ENCODE assay signal across 8 mouse cellular contexts in the genomic region with DNA sequence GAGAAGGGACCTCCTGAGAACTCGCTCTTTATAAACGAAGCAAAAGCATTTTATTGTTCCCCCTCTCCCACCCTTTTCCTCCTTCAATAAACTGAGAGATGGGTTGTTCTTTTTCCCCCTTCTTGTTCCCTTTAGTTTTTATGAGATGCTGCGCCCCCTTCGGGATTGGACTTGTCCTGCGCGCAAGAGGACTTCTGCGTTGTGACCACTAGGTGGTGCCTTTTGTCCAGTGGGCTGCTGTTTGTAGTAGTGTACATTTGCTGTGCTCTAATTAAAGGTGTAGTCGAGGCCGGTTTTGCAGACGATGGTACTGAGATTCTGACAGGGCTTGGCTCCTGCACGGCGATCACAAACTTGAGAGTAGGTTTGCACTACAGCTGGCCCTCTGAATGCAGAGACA. TPM values are rescaled to one million over a fixed set of nuclear protein-coding genes. Genes with fewer than 3 reads are reported as not detected.
DNase-seq lines count a peak whose midpoint lies in the region; ATAC-seq and TF ChIP-seq lines count a peak whose summit lies in the region.

No protein-coding gene starts in this region.

- no peaks in the 10 kb centered on the region for H3K9me3 ChIP-seq in MEL (replicated peaks; ENCODE audit: insufficient read depth, low read length)
- H3K9me3 ChIP-seq in forebrain, embryonic 13.5 days (replicated peaks), result no peaks in the 10 kb centered on the region

- no peak for ATAC-seq in forebrain, embryonic 13.5 days
- ATAC-seq in hematopoietic stem cell, adult 5-6 weeks (replicated peaks in 1 of 2; ENCODE audit: insufficient read depth in 1 of 2, low FRiP score in 2 of 2, low TSS enrichment in 1 of 2, low read depth in 1 of 2, poor library complexity in 2 of 2, severe bottlenecking in 2 of 2), result peak; percentile 52 to 57; a peak in 3 of 4 replicates

- peaks cover 23% of the 10 kb centered on the region for H3K79me2 ChIP-seq in MEL (ENCODE audit: control insufficient read depth, insufficient read depth, low read length, poor library complexity)

- H3K27me3 ChIP-seq in MEL (ENCODE audit: control insufficient read depth in 1 of 2, insufficient read depth in 2 of 2, low read length in 2 of 2), result no peaks in the 10 kb centered on the region
- H3K27me3 ChIP-seq in forebrain, embryonic 13.5 days, result no peaks in the 10 kb centered on the region

- no peak overlapping the region for H3K4me3 ChIP-seq in MEL (ENCODE audit: control insufficient read depth in 1 of 2, insufficient read depth in 1 of 2, low read depth in 2 of 2, low read length in 2 of 2)
- H3K4me3 ChIP-seq in forebrain, embryonic 13.5 days, result peak overlapping the region; percentile 73

- 4% methylated on average over 12 of the region's 12 CpGs for WGBS in forebrain, embryonic 13.5 days

- DNase-seq in MEL (ENCODE audit: low read depth, low spot score), result peak; percentile 91
- peak; percentile 88 for DNase-seq in c-Kit-positive CD71-negative TER-119-negative erythroid progenitor cells, embryonic 14.5 days (ENCODE audit: low read depth)
- DNase-seq in layer of hippocampus, adult 9-10 months (ENCODE audit: low spot score), result peak; percentile 97
- peak; percentile 92 for DNase-seq in lung, postnatal 10 days
- DNase-seq in retina, postnatal 7 days (ENCODE audit: low read depth, low spot score), result peak; percentile 77
- peak; percentile 75 to 89 for DNase-seq in urinary bladder, postnatal 4 days (ENCODE audit: low spot score in 2 of 2)

- H3K27ac ChIP-seq in MEL (ENCODE audit: control insufficient read depth, low read depth, low read length), result no peak overlapping the region
- H3K27ac ChIP-seq in forebrain, embryonic 13.5 days, result no peak overlapping the region

- H3K4me1 ChIP-seq in MEL (ENCODE audit: control insufficient read depth in 1 of 2, insufficient read depth in 2 of 2, low read length in 2 of 2), result peaks cover 5 to 21% of the 10 kb centered on the region in 2 experiments; a peak in 3 of 4 replicates
- peaks cover 42% of the 10 kb centered on the region for H3K4me1 ChIP-seq in forebrain, embryonic 13.5 days

- peak; percentile 58 for TF ChIP-seq RAD21 in MEL (IDR thresholded peaks at IDR 0.05; ENCODE audit: low read depth, low read length)

- H3K9ac ChIP-seq in MEL (ENCODE audit: control insufficient read depth, low read depth, low read length, poor library complexity, severe bottlenecking), result no peak overlapping the region
- peak overlapping the region; percentile 88; the same call in 1 of the 2 replicates for H3K9ac ChIP-seq in forebrain, embryonic 13.5 days

- peak in 2 of 3 experiments; percentile 96 for TF ChIP-seq CTCF in MEL (IDR thresholded peaks at IDR 0.05 in 2 of 3, conservative IDR thresholded peaks at IDR 0.05 in 1 of 3; ENCODE audit: control insufficient read depth in 1 of 3, insufficient read depth in 1 of 3, low read depth in 2 of 3, low read length in 3 of 3, poor library complexity in 1 of 3, severe bottlenecking in 1 of 3)

- peak overlapping the region; percentile 100 for H3K4me2 ChIP-seq in forebrain, embryonic 13.5 days

- H3K36me3 ChIP-seq in MEL (ENCODE audit: control insufficient read depth in 1 of 2, insufficient read depth in 2 of 2, low read length in 2 of 2), result peaks cover 0 to 15% of the 10 kb centered on the region in 2 experiments; a peak in 3 of 4 replicates
- H3K36me3 ChIP-seq in forebrain, embryonic 13.5 days (ENCODE audit: poor library complexity, severe bottlenecking), result peaks cover 27% of the 10 kb centered on the region

- no peak for TF ChIP-seq POLR2A in MEL (IDR thresholded peaks at IDR 0.05; ENCODE audit: control insufficient read depth in 1 of 2, insufficient read depth in 1 of 2, low read depth in 1 of 2, low read length in 2 of 2, poor library complexity in 1 of 2)

- TF ChIP-seq EP300 in MEL (IDR thresholded peaks at IDR 0.05; ENCODE audit: low read depth in 1 of 2, low read length in 2 of 2), result no peak

TF ChIP-seq in MEL, 35 proteins besides CTCF, POLR2A, EP300 and RAD21 (continues in another document):
- TF ChIP-seq SMC3 (IDR thresholded peaks at IDR 0.05; ENCODE audit: low read depth, low read length), result peak; percentile 77
- TF ChIP-seq MXI1 (IDR thresholded peaks at IDR 0.05; ENCODE audit: low read depth, low read length), result no peak
- no peak for TF ChIP-seq ZMIZ1 (IDR thresholded peaks at IDR 0.05; ENCODE audit: low read depth, low read length)
- TF ChIP-seq MAX (IDR thresholded peaks at IDR 0.05; ENCODE audit: low read length), result no peak
- no peak for TF ChIP-seq E2F4 (IDR thresholded peaks at IDR 0.05; ENCODE audit: borderline replicate concordance, low read depth, low read length)
- no peak for TF ChIP-seq GATA1 (IDR thresholded peaks at IDR 0.05; ENCODE audit: low read depth, low read length)
- no peak for TF ChIP-seq ZNF384 (IDR thresholded peaks at IDR 0.05; ENCODE audit: low read depth, low read length)
- TF ChIP-seq MYC (IDR thresholded peaks at IDR 0.05; ENCODE audit: low read depth, low read length), result no peak
- TF ChIP-seq HCFC1 (IDR thresholded peaks at IDR 0.05; ENCODE audit: low read depth, low read length), result peak; percentile 62
- TF ChIP-seq ELF1 (IDR thresholded peaks at IDR 0.05; ENCODE audit: low read depth, low read length), result no peak
- TF ChIP-seq GABPA (IDR thresholded peaks at IDR 0.05; ENCODE audit: low read depth, low read length), result no peak
- no peak for TF ChIP-seq KAT2A (conservative IDR thresholded peaks at IDR 0.05; ENCODE audit: low read depth, low read length)
- TF ChIP-seq SIN3A (IDR thresholded peaks at IDR 0.05; ENCODE audit: low read length), result peak; percentile 69
- TF ChIP-seq TBP (IDR thresholded peaks at IDR 0.05; ENCODE audit: low read depth, low read length), result no peak
- no peak for TF ChIP-seq RCOR1 (IDR thresholded peaks at IDR 0.05; ENCODE audit: low read depth, low read length)
- TF ChIP-seq NELFE (IDR thresholded peaks at IDR 0.05; ENCODE audit: low read depth, low read length), result no peak
- TF ChIP-seq MEF2A (IDR thresholded peaks at IDR 0.05; ENCODE audit: extremely low read depth, insufficient replicate concordance, low read depth, low read length, poor library complexity, severe bottlenecking), result no peak
- no peak for TF ChIP-seq UBTF (IDR thresholded peaks at IDR 0.05; ENCODE audit: borderline replicate concordance, insufficient read depth, low read depth, low read length)
- no peak for TF ChIP-seq USF2 (IDR thresholded peaks at IDR 0.05; ENCODE audit: borderline replicate concordance in 1 of 2, insufficient read depth in 1 of 2, low read depth in 1 of 2, low read length in 2 of 2)
- 0 out of 2 replicates have a peak, but pooled peaks have one; percentile 52 for TF ChIP-seq MAZ (IDR thresholded peaks at IDR 0.05; ENCODE audit: low read depth, low read length)
- TF ChIP-seq USF1 (IDR thresholded peaks at IDR 0.05; ENCODE audit: low read depth, low read length), result no peak
- TF ChIP-seq POLR2AphosphoS5 (IDR thresholded peaks at IDR 0.05; ENCODE audit: borderline replicate concordance, low read depth, low read length), result no peak
- TF ChIP-seq CHD2 (IDR thresholded peaks at IDR 0.05; ENCODE audit: low read length), result no peak
- no peak for TF ChIP-seq JUND (IDR thresholded peaks at IDR 0.05; ENCODE audit: low read depth, low read length)
- peak; percentile 44; the same call in 1 of the 2 replicates for TF ChIP-seq NRF1 (IDR thresholded peaks at IDR 0.05; ENCODE audit: insufficient read depth, low read depth, low read length, poor library complexity, severe bottlenecking)
- no peak; the same call in 1 of the 2 replicates for TF ChIP-seq POLR2AphosphoS2 (IDR thresholded peaks at IDR 0.05; ENCODE audit: low read length)
- TF ChIP-seq MAFK (IDR thresholded peaks at IDR 0.05; ENCODE audit: borderline replicate concordance, low read depth, low read length), result no peak
- TF ChIP-seq TAL1 (IDR thresholded peaks at IDR 0.05; ENCODE audit: low read length), result no peak
- no peak for TF ChIP-seq ZKSCAN1 (IDR thresholded peaks at IDR 0.05; ENCODE audit: low read depth, low read length)
- TF ChIP-seq MYB (IDR thresholded peaks at IDR 0.05; ENCODE audit: low read depth, low read length), result no peak
- TF ChIP-seq TCF12 (IDR thresholded peaks at IDR 0.05; ENCODE audit: low read depth, low read length), result no peak

RNA-seq across cellular contexts. Expression of gene Irf2bp1, which starts 2.6 kb away (rescaled TPM):
- 27.8 and 33.1 TPM in 2 replicates for total RNA-seq in MEL (2012; rRNA removed)
- polyA plus RNA-seq in MEL (2012; ENCODE audit: insufficient read depth in 1 of 2, insufficient read length in 2 of 2, low read depth in 1 of 2, low replicate concordance in 2 of 2, missing spikeins in 1 of 2), result 10 to 100 TPM in 1 of 2 experiments, not detected in 1; 41.1 TPM
- 22.1 and 23.3 TPM in 2 replicates for polyA plus RNA-seq in forebrain, embryonic 13.5 days (2015; fragmentation: Nextera tagmentation; extraction: Ambion mirVana)
- 13.1 and 16.8 TPM in 2 replicates for total RNA-seq in hematopoietic stem cell, adult 5-6 weeks (2017)

RNA-seq across cellular contexts. Expression of gene Mypop, which starts 15.4 kb away (rescaled TPM):
- 0.95 and 1.2 TPM in 2 replicates for total RNA-seq in MEL (2012; rRNA removed)
- polyA plus RNA-seq in MEL (2012; ENCODE audit: insufficient read depth in 1 of 2, insufficient read length in 2 of 2, low read depth in 1 of 2, low replicate concordance in 2 of 2, missing spikeins in 1 of 2), result 1 to 10 TPM in 1 of 2 experiments, not detected in 1; 6.5 TPM
- 2.8 TPM in 2 replicates for polyA plus RNA-seq in forebrain, embryonic 13.5 days (2015; fragmentation: Nextera tagmentation; extraction: Ambion mirVana)
- total RNA-seq in hematopoietic stem cell, adult 5-6 weeks (2017), result 0.10 and 0.69 TPM in 2 replicates

RNA-seq across cellular contexts. Expression of gene Foxa3, which starts 16.9 kb away (rescaled TPM):
- total RNA-seq in MEL (2012; rRNA removed), result not detected in 2 replicates
- polyA plus RNA-seq in MEL (2012; ENCODE audit: insufficient read depth in 1 of 2, insufficient read length in 2 of 2, low read depth in 1 of 2, low replicate concordance in 2 of 2, missing spikeins in 1 of 2), result not detected
- not detected in 2 replicates for polyA plus RNA-seq in forebrain, embryonic 13.5 days (2015; fragmentation: Nextera tagmentation; extraction: Ambion mirVana)
- total RNA-seq in hematopoietic stem cell, adult 5-6 weeks (2017), result 2.7 and 3.3 TPM in 2 replicates

RNA-seq across cellular contexts. Expression of gene Sympk, which starts 17.7 kb away (rescaled TPM):
- total RNA-seq in MEL (2012; rRNA removed), result 108 and 122 TPM in 2 replicates
- 100 to 1,000 TPM in 1 of 2 experiments, not detected in 1; 226 TPM for polyA plus RNA-seq in MEL (2012; ENCODE audit: insufficient read depth in 1 of 2, insufficient read length in 2 of 2, low read depth in 1 of 2, low replicate concordance in 2 of 2, missing spikeins in 1 of 2)
- polyA plus RNA-seq in forebrain, embryonic 13.5 days (2015; fragmentation: Nextera tagmentation; extraction: Ambion mirVana), result 34.3 and 36.7 TPM in 2 replicates
- 41.0 and 42.4 TPM in 2 replicates for total RNA-seq in hematopoietic stem cell, adult 5-6 weeks (2017)

RNA-seq across cellular contexts. Expression of gene Nanos2, which starts 19.3 kb away (rescaled TPM):
- not detected in 2 replicates for total RNA-seq in MEL (2012; rRNA removed)
- polyA plus RNA-seq in MEL (2012; ENCODE audit: insufficient read depth in 1 of 2, insufficient read length in 2 of 2, low read depth in 1 of 2, low replicate concordance in 2 of 2, missing spikeins in 1 of 2), result not detected
- 0.68 and 0.69 TPM in 2 replicates for polyA plus RNA-seq in forebrain, embryonic 13.5 days (2015; fragmentation: Nextera tagmentation; extraction: Ambion mirVana)
- total RNA-seq in hematopoietic stem cell, adult 5-6 weeks (2017), result not detected in 2 replicates
